Mouse (Mus musculus): ENCODE results near the gene Milr1. TPM values are rescaled to one million over a fixed set of nuclear protein-coding genes. Genes with fewer than 3 reads are reported as not detected.
"Not testable (repeated sequence)": the region's sequence is repeated elsewhere in the genome, so short reads cannot be mapped to it uniquely, and the experiment has no call there.

Milr1 gene
- polyA plus RNA-seq, 1 experiment from 2014 or later, result 0.66 TPM

- Histone ChIP-seq H3K4me2 (peak overlapping the region; percentile 85), H3K4me3 (replicated peaks) (peak overlapping the region; percentile 91), H3K9ac (replicated peaks) (peak overlapping the region; percentile 100), H3K27ac (peak overlapping the region; percentile 99), H3K36me3 (peaks cover 47% of the 10 kb centered on the region), H3K4me1 (replicated peaks) (peaks cover 14% of the 10 kb centered on the region), H3K27me3 (no peaks in the 10 kb centered on the region), H3K9me3 (no peaks in the 10 kb centered on the region)
- 0 out of 2 replicates have a peak, but pooled peaks have one; percentile 8 for ATAC-seq (ENCODE audit: insufficient number of reproducible peaks, insufficient read depth, low FRiP score, low TSS enrichment, low read depth)
- under 1% methylated on average over 65 of the region's 65 CpGs for WGBS
Observed at GRCm38 (mm10) chr11:106787131-106788025, 36.4 kb downstream of the Milr1 start.

- ATAC-seq (ENCODE audit: insufficient number of reproducible peaks, insufficient read depth, low FRiP score, low TSS enrichment, low read depth), result peak; percentile 62
- WGBS, result under 1% methylated on average over 74 of the region's 79 CpGs
- peaks cover 47% of the 10 kb centered on the region for H3K36me3 ChIP-seq
Observed at GRCm38 (mm10) chr11:106788026-106788774, 37.2 kb downstream of the Milr1 start.

GRCm38 (mm10) chr11:106788775-106789459 lies 37.9 kb downstream of the Milr1 start, which contains the start of the genes Ddx5 and Cep95:
Gene Ddx5 (minus strand): TSS chr11:106789185.
Gene Cep95 (plus strand): TSS chr11:106789252.
- H3K27me3 ChIP-seq, result no peaks in the 10 kb centered on the region
- WGBS, result under 1% methylated on average over 58 of the region's 58 CpGs

More at GRCm38 (mm10) chr11:106788026-106788774, 37.2 kb downstream of the Milr1 start:
- peak overlapping the region; percentile 99 for H3K27ac ChIP-seq
- H3K4me1 ChIP-seq (replicated peaks), result peaks cover 14% of the 10 kb centered on the region
- peak overlapping the region; percentile 91 for H3K4me3 ChIP-seq (replicated peaks)
- H3K9me3 ChIP-seq, result no peaks in the 10 kb centered on the region
- H3K9ac ChIP-seq (replicated peaks), result peak overlapping the region; percentile 100
- H3K4me2 ChIP-seq, result peak overlapping the region; percentile 73
- H3K27me3 ChIP-seq, result no peaks in the 10 kb centered on the region

GRCm38 (mm10) chr11:106789649-106790048 lies 38.6 kb downstream of the Milr1 start:
- H3K4me1 ChIP-seq (replicated peaks), result peaks cover 14% of the 10 kb centered on the region
- WGBS, result 0% methylated on average over 6 of the region's 6 CpGs
- H3K27ac ChIP-seq, result peak overlapping the region; percentile 99
- H3K4me2 ChIP-seq, result peak overlapping the region; percentile 73
- ATAC-seq (ENCODE audit: insufficient number of reproducible peaks, insufficient read depth, low FRiP score, low TSS enrichment, low read depth), result no peak
- H3K9ac ChIP-seq (replicated peaks), result peak overlapping the region; percentile 100
- H3K9me3 ChIP-seq, result no peaks in the 10 kb centered on the region
- peaks cover 46% of the 10 kb centered on the region for H3K36me3 ChIP-seq
- H3K27me3 ChIP-seq, result no peaks in the 10 kb centered on the region
- peak overlapping the region; percentile 91 for H3K4me3 ChIP-seq (replicated peaks)

More at GRCm38 (mm10) chr11:106788775-106789459, 37.9 kb downstream of the Milr1 start, which contains the start of the genes Ddx5 and Cep95:
- H3K4me1 ChIP-seq (replicated peaks), result peaks cover 14% of the 10 kb centered on the region
- H3K36me3 ChIP-seq, result peaks cover 47% of the 10 kb centered on the region
- H3K27ac ChIP-seq, result peak within 1 kb of the TSS; percentile 99
- peak; percentile 87 for ATAC-seq (ENCODE audit: insufficient number of reproducible peaks, insufficient read depth, low FRiP score, low TSS enrichment, low read depth)
- H3K4me3 ChIP-seq (replicated peaks), result peak within 1 kb of the TSS; percentile 91
- peak within 1 kb of the TSS; percentile 73 for H3K4me2 ChIP-seq
- H3K9me3 ChIP-seq, result no peaks in the 10 kb centered on the region
- H3K9ac ChIP-seq (replicated peaks), result peak within 1 kb of the TSS; percentile 100

GRCm38 (mm10) chr11:106793846-106794245 lies 42.8 kb downstream of the Milr1 start:
- Histone ChIP-seq H3K4me3 (replicated peaks) (no peak overlapping the region), H3K9me3 (0 out of 2 replicates have a peak, but pooled peaks cover 6% of the 10 kb centered on the region), H3K27ac (no peak overlapping the region), H3K4me1 (replicated peaks) (no peaks in the 10 kb centered on the region; the same call in 1 of the 2 replicates), H3K27me3 (no peaks in the 10 kb centered on the region), H3K4me2 (no peak overlapping the region), H3K36me3 (peaks cover 64% of the 10 kb centered on the region), H3K9ac (replicated peaks) (no peak overlapping the region)
- WGBS, result 72% methylated on average over 4 of the region's 4 CpGs
- no peak for ATAC-seq (ENCODE audit: insufficient number of reproducible peaks, insufficient read depth, low FRiP score, low TSS enrichment, low read depth)

- Histone ChIP-seq H3K9ac (replicated peaks) (no peak overlapping the region), H3K27ac (peak overlapping the region; percentile 36; the same call in 1 of the 2 replicates), H3K27me3 (no peaks in the 10 kb centered on the region), H3K4me3 (replicated peaks) (no peak overlapping the region), H3K4me2 (no peak overlapping the region), H3K36me3 (peaks cover 82% of the 10 kb centered on the region), H3K4me1 (replicated peaks) (no peaks in the 10 kb centered on the region; the same call in 1 of the 2 replicates), H3K9me3 (0 out of 2 replicates have a peak, but pooled peaks cover 6% of the 10 kb centered on the region)
- ATAC-seq (ENCODE audit: insufficient number of reproducible peaks, insufficient read depth, low FRiP score, low TSS enrichment, low read depth), result no peak
- 32% methylated on average over 9 of the region's 9 CpGs for WGBS
Observed at GRCm38 (mm10) chr11:106795679-106796078, 44.7 kb downstream of the Milr1 start.

GRCm38 (mm10) chr11:106802069-106802627 lies 51.1 kb downstream of the Milr1 start:
- Histone ChIP-seq H3K4me1 (replicated peaks) (no peaks in the 10 kb centered on the region), H3K9me3 (0 out of 2 replicates have a peak, but pooled peaks cover 6% of the 10 kb centered on the region), H3K4me2 (no peak overlapping the region), H3K36me3 (peaks cover 88% of the 10 kb centered on the region), H3K27me3 (no peaks in the 10 kb centered on the region), H3K27ac (no peak overlapping the region), H3K9ac (replicated peaks) (no peak overlapping the region), H3K4me3 (replicated peaks) (no peak overlapping the region)
- no peak for ATAC-seq (ENCODE audit: insufficient number of reproducible peaks, insufficient read depth, low FRiP score, low TSS enrichment, low read depth)
- 90% methylated on average over 10 of the region's 10 CpGs for WGBS

- WGBS, result 90% methylated on average over 1 of the region's 1 CpGs
- not testable (repeated sequence) for ATAC-seq (ENCODE audit: insufficient number of reproducible peaks, insufficient read depth, low FRiP score, low TSS enrichment, low read depth); H3K4me3 ChIP-seq (replicated peaks); H3K9ac ChIP-seq (replicated peaks); H3K4me1 ChIP-seq (replicated peaks); H3K4me2 ChIP-seq; H3K27me3 ChIP-seq; H3K27ac ChIP-seq; H3K9me3 ChIP-seq
- H3K36me3 ChIP-seq, result peaks cover 81% of the 10 kb centered on the region
Observed at GRCm38 (mm10) chr11:106807442-106807841, 56.4 kb downstream of the Milr1 start.

GRCm38 (mm10) chr11:106812410-106813136 lies 61.5 kb downstream of the Milr1 start:
- H3K4me1 ChIP-seq (replicated peaks), result no peaks in the 10 kb centered on the region
- no peak overlapping the region for H3K9ac ChIP-seq (replicated peaks)
- H3K36me3 ChIP-seq, result peaks cover 94% of the 10 kb centered on the region
- no peak overlapping the region for H3K27ac ChIP-seq
- no peaks in the 10 kb centered on the region for H3K9me3 ChIP-seq
- H3K4me2 ChIP-seq, result no peak overlapping the region
- 90% methylated on average over 7 of the region's 7 CpGs for WGBS
- no peak for ATAC-seq (ENCODE audit: insufficient number of reproducible peaks, insufficient read depth, low FRiP score, low TSS enrichment, low read depth)
- no peaks in the 10 kb centered on the region for H3K27me3 ChIP-seq
- H3K4me3 ChIP-seq (replicated peaks), result no peak overlapping the region

Data from limb, embryonic 12.5 days (tissue).